Mouse (Mus musculus): ENCODE results near the gene Fitm1.

GRCm38 (mm10) chr14:55558740-55559448, 16.5 kb upstream of the Fitm1 start:
- TF ChIP-seq POLR2A (IDR thresholded peaks at IDR 0.05; ENCODE audit: borderline replicate concordance, extremely low read depth, low read depth, low read length) (no peak), CTCF (IDR thresholded peaks at IDR 0.05; ENCODE audit: insufficient read depth, low read length) (no peak)

Measured in lung, adult 2 months (tissue).